Mouse (Mus musculus) olfactory bulb, adult 2 months (tissue): Measurements from ENCODE around the gene Ankrd11.

Experiments used
- CTCF ChIP-seq: fragments of 200-500 bp; IDR thresholded peaks from 2 replicates; pipeline ENCODE4 v1.5.1; 2012; ENCODE audit warnings: low read depth, mild to moderate bottlenecking, low read length, moderate library complexity; ENCODE audit not compliant: insufficient read depth
- POLR2A ChIP-seq: fragments of 200-500 bp; IDR thresholded peaks from 2 replicates; pipeline ENCODE4 v1.6.1; 2012; ENCODE audit warnings: mild to moderate bottlenecking, low read depth, low read length, moderate library complexity; ENCODE audit not compliant: insufficient read depth

- TF ChIP-seq CTCF (no peak), POLR2A (no peak)
Measured at GRCm38 (mm10) chr8:122856288-122856687, 185.8 kb downstream of the Ankrd11 start.
